Comparison of ENCODE assay signal across 9 mouse cellular contexts in the genomic region with DNA sequence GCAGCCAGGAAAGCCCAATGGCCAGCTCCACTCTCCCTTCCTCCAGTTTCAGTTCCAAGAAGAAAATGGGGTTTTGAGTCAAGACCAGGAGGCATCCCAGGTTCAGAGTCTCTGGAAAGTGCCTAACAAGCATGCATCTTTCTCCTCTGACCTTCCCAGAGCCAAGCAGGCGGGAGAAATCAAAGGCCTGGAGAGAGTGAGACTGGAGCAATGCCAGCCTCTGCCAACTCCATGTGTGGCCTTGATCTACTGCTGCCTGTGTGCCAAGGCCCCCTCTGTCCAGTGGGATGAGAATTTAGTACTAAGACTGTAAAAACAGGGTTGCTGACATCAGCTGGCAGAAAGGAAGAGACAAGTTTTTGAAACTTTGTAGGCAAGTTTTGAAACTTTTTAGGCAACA. TPM values are rescaled to one million over a fixed set of nuclear protein-coding genes. Genes with fewer than 3 reads are reported as not detected.
DNase-seq lines count a peak whose midpoint lies in the region; ATAC-seq and TF ChIP-seq lines count a peak whose summit lies in the region.
"Had no signal": no experiment of that assay in that cellular context is flagged by ENCODE, and none has a peak within 500 bp of the region (broad histone marks: within the 10 kb centered on the region; RNA-seq: fewer than 3 reads in every experiment).

No protein-coding gene starts in this region.

- no peaks in the 10 kb centered on the region for H3K9me3 ChIP-seq in forebrain, postnatal 0 days (ENCODE audit: low read length)
- no peaks in the 10 kb centered on the region for H3K9me3 ChIP-seq in lung, embryonic 16.5 days (ENCODE audit: control insufficient read depth, low read length)
- H3K9me3 ChIP-seq: embryonic facial prominence, embryonic 12.5 days had no signal

- intact Hi-C loops in gastrocnemius, adult 2 months (cut with DNase I): loop anchor here (5.0 to 10.0 kb wide), 2 partner anchors 162 to 429 kb away; a partner anchor contains a TSS
- intact Hi-C loops in gastrocnemius, postnatal 36 days (cut with DNase I): loop anchor here (1.0 kb wide), 1 partner anchor 24 kb away; a partner anchor contains a TSS

- no peak for ATAC-seq in forebrain, postnatal 0 days
- no peak for ATAC-seq in lung, embryonic 16.5 days (ENCODE audit: low read depth)
- no peak for ATAC-seq in granulocyte monocyte progenitor cell, adult 5-6 weeks (replicated peaks; ENCODE audit: poor library complexity, severe bottlenecking)

- H3K4me3 ChIP-seq in gastrocnemius, adult 2 months: peak overlapping the region; percentile 21
- no peak overlapping the region for H3K4me3 ChIP-seq in forebrain, postnatal 0 days (ENCODE audit: low read depth, low read length)
- peak overlapping the region; percentile 81 for H3K4me3 ChIP-seq in lung, embryonic 16.5 days (ENCODE audit: low read length)
- H3K4me3 ChIP-seq: embryonic facial prominence, embryonic 12.5 days had no signal

- H3K4me2 ChIP-seq in forebrain, postnatal 0 days (ENCODE audit: low read depth): no peak overlapping the region
- H3K4me2 ChIP-seq in lung, embryonic 16.5 days (ENCODE audit: low read depth, low read length): peak overlapping the region; percentile 69
- H3K4me2 ChIP-seq: embryonic facial prominence, embryonic 12.5 days had no signal

- peaks cover 14% of the 10 kb centered on the region; the same call in 1 of the 2 replicates for H3K4me1 ChIP-seq in forebrain, postnatal 0 days (ENCODE audit: insufficient read depth)
- H3K4me1 ChIP-seq in lung, embryonic 16.5 days (replicated peaks; ENCODE audit: control insufficient read depth, insufficient read depth, low read length): peaks cover 49% of the 10 kb centered on the region

- 0 out of 2 replicates have a peak, but pooled peaks cover 4% of the 10 kb centered on the region for H3K36me3 ChIP-seq in forebrain, postnatal 0 days (ENCODE audit: insufficient read depth)
- 0 out of 2 replicates have a peak, but pooled peaks cover 1% of the 10 kb centered on the region for H3K36me3 ChIP-seq in lung, embryonic 16.5 days (ENCODE audit: control insufficient read depth, insufficient read depth, low read length)
- H3K36me3 ChIP-seq: embryonic facial prominence, embryonic 12.5 days had no signal

- peak; percentile 64 for DNase-seq in gastrocnemius, adult 2 months
- no peak for DNase-seq in gastrocnemius, postnatal 36 days
- DNase-seq in NIH3T3 (ENCODE audit: low read depth): peak; percentile 44
- DNase-seq in forebrain, postnatal 0 days: peak; percentile 60
- DNase-seq in kidney, adult 11 months: peak; percentile 88
- no peak for DNase-seq in yolk sac, embryonic 10.5 days (ENCODE audit: low spot score)

- TF ChIP-seq CTCF in gastrocnemius, adult 2 months (IDR thresholded peaks at IDR 0.05): no peak
- TF ChIP-seq CTCF in forebrain, postnatal 0 days (IDR thresholded peaks at IDR 0.05; ENCODE audit: low read depth): no peak

- peak overlapping the region; percentile 83 for H3K27ac ChIP-seq in gastrocnemius, adult 2 months
- H3K27ac ChIP-seq in forebrain, postnatal 0 days (ENCODE audit: low read depth, low read length): peak overlapping the region; percentile 54
- H3K27ac ChIP-seq in lung, embryonic 16.5 days (ENCODE audit: low read length): peak overlapping the region; percentile 100
- H3K27ac ChIP-seq: embryonic facial prominence, embryonic 12.5 days had no signal

- H3K9ac ChIP-seq in forebrain, postnatal 0 days: no peak overlapping the region
- H3K9ac ChIP-seq in lung, embryonic 16.5 days (ENCODE audit: low read length): peak overlapping the region; percentile 84
- H3K9ac ChIP-seq: embryonic facial prominence, embryonic 12.5 days had no signal

- peaks cover 2% of the 10 kb centered on the region; the same call in 1 of the 2 replicates for H3K27me3 ChIP-seq in forebrain, postnatal 0 days (ENCODE audit: insufficient read depth, low read length)
- no peaks in the 10 kb centered on the region for H3K27me3 ChIP-seq in lung, embryonic 16.5 days (ENCODE audit: control insufficient read depth, insufficient read depth, low read depth, low read length)

- WGBS in forebrain, postnatal 0 days: 35% methylated on average over 1 of the region's 1 CpGs
- WGBS in lung, embryonic 16.5 days: 17% methylated on average over 1 of the region's 1 CpGs

RNA-seq across cellular contexts. Expression of a gene that starts 1.8 kb away (rescaled TPM):
- 10 to 100 TPM; 18.2 to 18.8 TPM for total RNA-seq in gastrocnemius, adult 2 months (2021)
- total RNA-seq in gastrocnemius, postnatal 36 days (2021): 10 to 100 TPM; 22.1 to 24.1 TPM
- 36.6 and 37.7 TPM in 2 replicates for total RNA-seq in forebrain, postnatal 0 days (2014; rRNA removed)
- 37.3 and 40.1 TPM in 2 replicates for polyA plus RNA-seq in forebrain, postnatal 0 days (2015; fragmentation: Nextera tagmentation; extraction: Ambion mirVana)
- polyA plus RNA-seq in lung, embryonic 16.5 days (2015; fragmentation: Nextera tagmentation; extraction: Ambion mirVana): 129 and 160 TPM in 2 replicates
- 18.7 and 29.9 TPM in 2 replicates for total RNA-seq in granulocyte monocyte progenitor cell, adult 5-6 weeks (2014; fragmentation: Nextera tagmentation)
- total RNA-seq in granulocyte monocyte progenitor cell, adult 5-6 weeks (2017): 12.6 and 16.5 TPM in 2 replicates

RNA-seq across cellular contexts. Expression of a gene that starts 2.3 kb away (rescaled TPM):
- 10 to 100 TPM; 61.9 to 66.9 TPM for total RNA-seq in gastrocnemius, adult 2 months (2021)
- total RNA-seq in gastrocnemius, postnatal 36 days (2021): 10 to 100 TPM; 55.3 to 59.5 TPM
- 85.9 and 92.5 TPM in 2 replicates for total RNA-seq in forebrain, postnatal 0 days (2014; rRNA removed)
- polyA plus RNA-seq in forebrain, postnatal 0 days (2015; fragmentation: Nextera tagmentation; extraction: Ambion mirVana): 3.3 and 3.5 TPM in 2 replicates
- polyA plus RNA-seq in lung, embryonic 16.5 days (2015; fragmentation: Nextera tagmentation; extraction: Ambion mirVana): 5.0 and 5.5 TPM in 2 replicates
- 8.4 and 9.1 TPM in 2 replicates for total RNA-seq in granulocyte monocyte progenitor cell, adult 5-6 weeks (2014; fragmentation: Nextera tagmentation)
- total RNA-seq in granulocyte monocyte progenitor cell, adult 5-6 weeks (2017): 26.2 and 30.2 TPM in 2 replicates

RNA-seq across cellular contexts. Expression of a gene that starts 8.2 kb away (rescaled TPM):
- total RNA-seq in gastrocnemius, adult 2 months (2021): not detected
- total RNA-seq in gastrocnemius, postnatal 36 days (2021): not detected
- not detected in 2 replicates for total RNA-seq in forebrain, postnatal 0 days (2014; rRNA removed)
- not detected in 2 replicates for polyA plus RNA-seq in forebrain, postnatal 0 days (2015; fragmentation: Nextera tagmentation; extraction: Ambion mirVana)
- not detected in 2 replicates for polyA plus RNA-seq in lung, embryonic 16.5 days (2015; fragmentation: Nextera tagmentation; extraction: Ambion mirVana)
- total RNA-seq in granulocyte monocyte progenitor cell, adult 5-6 weeks (2014; fragmentation: Nextera tagmentation): not detected in 2 replicates
- not detected in 2 replicates for total RNA-seq in granulocyte monocyte progenitor cell, adult 5-6 weeks (2017)
- polyA plus RNA-seq: embryonic facial prominence, embryonic 12.5 days had no signal

RNA-seq across cellular contexts. Expression of a gene that starts 24.5 kb away (rescaled TPM):
- 10 to 100 TPM in 1 of 2 experiments, 1 to 10 TPM in 1; 8.9 to 17.2 TPM for total RNA-seq in gastrocnemius, adult 2 months (2021)
- 10 to 100 TPM; 14.2 to 15.9 TPM for total RNA-seq in gastrocnemius, postnatal 36 days (2021)
- total RNA-seq in forebrain, postnatal 0 days (2014; rRNA removed): 148 and 153 TPM in 2 replicates
- polyA plus RNA-seq in forebrain, postnatal 0 days (2015; fragmentation: Nextera tagmentation; extraction: Ambion mirVana): 146 and 152 TPM in 2 replicates
- 32.1 and 37.0 TPM in 2 replicates for polyA plus RNA-seq in lung, embryonic 16.5 days (2015; fragmentation: Nextera tagmentation; extraction: Ambion mirVana)
- 13.0 and 27.4 TPM in 2 replicates for total RNA-seq in granulocyte monocyte progenitor cell, adult 5-6 weeks (2014; fragmentation: Nextera tagmentation)
- 8.3 and 15.4 TPM in 2 replicates for total RNA-seq in granulocyte monocyte progenitor cell, adult 5-6 weeks (2017)

Comparison
In these comparisons a context has a peak if more than half of its experiments do, and no peak if none do; other contexts are left out.
1. DNase-seq: peak in gastrocnemius, adult 2 months (single experiment), NIH3T3 (single experiment), forebrain, postnatal 0 days (single experiment) and kidney, adult 11 months (single experiment); none in gastrocnemius, postnatal 36 days (0 of 2) and yolk sac, embryonic 10.5 days (single experiment).
2. Peak in every context shown above with its lines, with median percentiles within 50 percentile points of each other: H3K27ac ChIP-seq.